Mouse (Mus musculus): ENCODE results near the gene Dnah11. TPM values are rescaled to one million over a fixed set of nuclear protein-coding genes. Genes with fewer than 3 reads are reported as not detected.
A peak's percentile ranks its signal among the peaks of the same experiment; 100 is the strongest.

The Dnah11 gene
- polyA plus RNA-seq, 1 experiment, result not detected

DNA sequence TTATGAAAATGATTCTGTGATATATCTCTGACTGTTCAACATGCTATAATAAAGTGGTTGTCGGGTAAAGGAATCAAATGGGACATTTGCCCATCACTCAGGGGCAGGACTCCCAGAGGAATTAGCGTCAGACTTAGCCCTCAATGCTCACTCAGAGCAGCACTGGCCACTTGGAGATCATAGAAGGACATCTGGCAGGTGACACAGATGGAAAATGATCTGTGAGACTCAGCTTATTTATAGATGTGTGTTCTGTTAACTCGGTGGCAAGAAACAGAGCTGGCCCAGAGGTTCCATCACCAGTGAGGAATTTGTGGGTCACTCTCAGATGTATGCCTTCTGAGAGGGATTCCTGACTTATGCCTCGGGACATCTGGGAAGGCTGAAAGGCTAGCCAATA lies 173.1 kb downstream of the Dnah11 start:
- no peak overlapping the region for H3K27ac ChIP-seq (ENCODE audit: insufficient read depth, low read depth, low read length)
- WGBS, result 91% methylated on average over 4 of the region's 4 CpGs
- H3K4me1 ChIP-seq (ENCODE audit: control insufficient read depth, insufficient read depth, low read length), result no peaks in the 10 kb centered on the region
- H3K4me3 ChIP-seq (ENCODE audit: insufficient read depth, low read depth, low read length), result no peak overlapping the region
- TF ChIP-seq CTCF (IDR thresholded peaks at IDR 0.05; ENCODE audit: insufficient read depth, low read depth, low read length) (no peak), POLR2A (IDR thresholded peaks at IDR 0.05; ENCODE audit: insufficient read depth, low read depth, low read length) (no peak)

DNA sequence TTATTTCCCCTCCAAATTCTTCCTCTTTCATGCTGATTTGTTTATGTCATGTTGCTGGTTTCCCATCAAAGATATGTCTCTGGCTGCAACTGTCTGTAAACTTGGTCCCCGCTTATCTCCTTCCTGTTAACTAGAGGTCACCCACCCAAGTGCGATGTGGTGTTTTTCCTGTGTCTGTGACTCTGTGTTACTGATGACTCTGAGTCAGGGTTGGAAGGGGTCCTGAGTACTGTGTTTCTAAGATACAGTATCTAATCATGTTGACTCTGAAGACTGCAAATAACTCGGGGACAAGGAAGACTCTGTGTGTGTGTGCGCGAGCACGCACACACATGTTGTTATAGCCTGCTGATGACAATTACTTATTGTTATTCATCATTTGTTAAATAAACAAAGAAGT lies 179.9 kb downstream of the Dnah11 start:
- no peak overlapping the region for H3K27ac ChIP-seq (ENCODE audit: insufficient read depth, low read depth, low read length)
- no peaks in the 10 kb centered on the region for H3K4me1 ChIP-seq (ENCODE audit: control insufficient read depth, insufficient read depth, low read length)
- no peak for TF ChIP-seq POLR2A (IDR thresholded peaks at IDR 0.05; ENCODE audit: insufficient read depth, low read depth, low read length)
- no peak for TF ChIP-seq CTCF (IDR thresholded peaks at IDR 0.05; ENCODE audit: insufficient read depth, low read depth, low read length)
- WGBS, result 92% methylated on average over 6 of the region's 6 CpGs
- no peak overlapping the region for H3K4me3 ChIP-seq (ENCODE audit: insufficient read depth, low read depth, low read length)

DNA sequence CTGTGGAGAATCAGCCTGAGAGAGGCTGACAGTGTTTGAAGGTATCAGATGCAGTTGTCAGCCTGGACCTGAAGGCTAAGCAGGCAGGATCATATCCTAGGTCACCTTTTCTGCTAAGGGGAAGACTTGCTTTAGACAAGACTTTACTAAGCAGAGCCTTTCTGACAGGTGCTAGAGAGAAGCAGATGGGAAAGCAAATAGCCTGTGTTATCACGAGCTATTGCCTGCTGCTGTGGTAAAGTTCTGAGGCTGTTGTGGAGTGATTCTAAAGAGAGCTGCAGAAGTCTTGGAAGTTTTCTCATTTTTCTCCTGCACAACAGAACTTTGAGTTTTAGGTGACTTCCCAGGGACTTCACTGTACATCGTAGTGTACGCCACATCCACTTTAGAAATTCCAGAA lies 185.0 kb downstream of the Dnah11 start:
- Histone ChIP-seq H3K27ac (ENCODE audit: insufficient read depth, low read depth, low read length) (no peak overlapping the region), H3K4me1 (ENCODE audit: control insufficient read depth, insufficient read depth, low read length) (no peaks in the 10 kb centered on the region), H3K4me3 (ENCODE audit: insufficient read depth, low read depth, low read length) (no peak overlapping the region)
- 93% methylated on average over 3 of the region's 3 CpGs for WGBS
- no peak for TF ChIP-seq CTCF (IDR thresholded peaks at IDR 0.05; ENCODE audit: insufficient read depth, low read depth, low read length)
- TF ChIP-seq POLR2A (IDR thresholded peaks at IDR 0.05; ENCODE audit: insufficient read depth, low read depth, low read length), result no peak

DNA sequence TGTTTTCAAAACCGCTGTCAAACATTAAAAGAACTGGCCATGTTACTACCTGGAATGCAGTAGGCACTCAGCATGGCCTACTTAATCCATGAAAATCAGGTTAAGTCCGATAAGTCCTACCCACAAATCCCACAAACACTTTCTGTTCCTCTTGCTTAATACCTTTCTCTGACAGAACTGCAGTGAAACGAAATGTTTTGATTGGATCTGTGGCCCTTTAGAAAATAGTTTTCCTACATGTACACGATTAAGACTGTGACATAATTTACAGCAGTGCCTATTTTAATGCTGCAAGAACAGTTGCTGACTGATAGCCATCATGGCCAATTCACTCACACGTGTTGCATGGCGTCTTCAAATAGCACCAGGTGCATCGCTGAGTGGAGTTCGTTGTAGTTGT lies 186.9 kb downstream of the Dnah11 start:
- 93% methylated on average over 8 of the region's 8 CpGs for WGBS
- no peak overlapping the region for H3K4me3 ChIP-seq (ENCODE audit: insufficient read depth, low read depth, low read length)
- TF ChIP-seq POLR2A (IDR thresholded peaks at IDR 0.05; ENCODE audit: insufficient read depth, low read depth, low read length) (no peak), CTCF (IDR thresholded peaks at IDR 0.05; ENCODE audit: insufficient read depth, low read depth, low read length) (no peak)
- H3K27ac ChIP-seq (ENCODE audit: insufficient read depth, low read depth, low read length), result no peak overlapping the region
- no peaks in the 10 kb centered on the region for H3K4me1 ChIP-seq (ENCODE audit: control insufficient read depth, insufficient read depth, low read length)

DNA sequence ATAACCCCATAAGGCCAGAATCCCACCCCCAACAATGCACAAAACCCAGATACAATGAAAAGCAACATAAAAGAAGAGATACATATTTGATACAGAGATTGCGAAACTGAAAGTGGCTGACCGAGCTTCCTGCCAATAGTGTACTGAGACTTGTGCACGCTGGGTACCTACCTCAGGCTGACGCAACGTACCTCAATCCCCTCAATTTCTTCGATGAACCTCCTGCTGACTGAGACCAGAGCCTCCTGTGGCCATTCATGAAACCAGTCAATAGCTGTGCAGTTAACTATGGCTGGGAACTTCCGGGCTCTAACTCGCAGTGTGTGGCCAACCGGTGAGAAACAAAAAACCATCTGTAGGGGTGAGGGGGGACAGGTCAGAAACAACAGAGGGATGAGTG lies 203.9 kb downstream of the Dnah11 start:
- 71% methylated on average over 9 of the region's 9 CpGs for WGBS
- no peak overlapping the region for H3K27ac ChIP-seq (ENCODE audit: insufficient read depth, low read depth, low read length)
- H3K4me3 ChIP-seq (ENCODE audit: insufficient read depth, low read depth, low read length), result no peak overlapping the region
- TF ChIP-seq CTCF (IDR thresholded peaks at IDR 0.05; ENCODE audit: insufficient read depth, low read depth, low read length) (no peak), POLR2A (IDR thresholded peaks at IDR 0.05; ENCODE audit: insufficient read depth, low read depth, low read length) (no peak)
- peaks cover 3% of the 10 kb centered on the region; the same call in 1 of the 2 replicates for H3K4me1 ChIP-seq (ENCODE audit: control insufficient read depth, insufficient read depth, low read length)

DNA sequence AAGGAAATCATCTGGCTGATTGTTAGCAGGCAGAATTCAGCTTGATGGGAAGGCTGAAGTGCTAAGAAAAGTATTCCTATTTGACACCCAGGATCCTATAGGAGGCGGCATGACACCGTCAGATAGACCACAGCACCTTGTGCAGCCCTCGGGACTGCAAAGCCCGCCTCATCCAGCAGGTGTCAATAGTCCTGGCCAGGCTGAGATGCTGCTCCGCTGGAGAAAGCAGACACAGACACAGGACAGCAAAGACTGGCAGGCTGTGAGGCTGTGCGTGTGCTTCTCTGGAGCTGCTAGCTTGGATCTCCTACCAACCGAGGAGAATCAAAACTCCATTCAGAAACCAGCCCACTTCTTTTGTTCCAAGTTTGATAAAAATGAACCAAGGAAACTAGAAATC lies 205.3 kb downstream of the Dnah11 start:
- TF ChIP-seq POLR2A (IDR thresholded peaks at IDR 0.05; ENCODE audit: insufficient read depth, low read depth, low read length), result no peak
- peak; percentile 51; the same call in 1 of the 2 replicates for TF ChIP-seq CTCF (IDR thresholded peaks at IDR 0.05; ENCODE audit: insufficient read depth, low read depth, low read length)
- Histone ChIP-seq H3K27ac (ENCODE audit: insufficient read depth, low read depth, low read length) (no peak overlapping the region), H3K4me1 (ENCODE audit: control insufficient read depth, insufficient read depth, low read length) (peaks cover 6% of the 10 kb centered on the region), H3K4me3 (ENCODE audit: insufficient read depth, low read depth, low read length) (no peak overlapping the region)
- 26% methylated on average over 7 of the region's 7 CpGs for WGBS

DNA sequence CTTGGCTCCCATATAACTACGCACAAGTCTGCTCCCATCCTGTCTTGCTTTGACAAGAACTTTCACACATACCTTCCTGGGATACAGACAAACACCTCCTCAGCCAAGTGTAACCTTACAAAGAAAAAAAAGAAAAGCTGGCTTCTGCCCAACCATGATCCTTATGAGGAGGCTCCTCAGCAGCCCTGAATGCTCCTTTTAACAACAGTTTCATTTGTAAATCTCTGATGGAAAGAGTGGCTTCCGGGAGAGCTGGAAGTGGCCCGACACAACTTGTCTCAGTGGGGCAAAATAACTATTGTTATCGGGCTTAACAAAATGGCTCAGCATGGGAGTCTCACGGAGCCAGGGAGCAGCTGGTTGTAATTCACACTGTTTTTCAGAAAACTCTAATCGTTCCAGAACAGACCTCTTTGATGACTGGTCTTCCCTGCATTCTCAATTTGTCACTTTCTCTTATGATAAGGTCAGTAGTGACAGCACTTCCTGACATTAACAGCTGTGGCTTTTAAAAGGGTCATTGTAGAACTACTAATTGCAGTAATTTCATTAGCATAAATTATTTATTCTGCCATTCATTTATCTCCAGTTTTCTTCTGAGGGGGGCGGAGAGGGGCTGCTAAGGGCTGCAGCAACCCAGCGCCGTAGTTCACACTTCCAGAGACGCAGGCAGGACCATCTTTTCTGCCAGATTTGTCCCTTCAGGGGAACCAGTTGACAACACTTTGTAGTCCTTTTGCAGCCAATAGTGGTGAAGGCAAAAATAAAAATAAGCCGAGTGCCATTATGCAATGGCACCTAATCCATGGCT lies 209.6 kb downstream of the Dnah11 start:
- TF ChIP-seq POLR2A (IDR thresholded peaks at IDR 0.05; ENCODE audit: insufficient read depth, low read depth, low read length), result no peak
- TF ChIP-seq CTCF (IDR thresholded peaks at IDR 0.05; ENCODE audit: insufficient read depth, low read depth, low read length), result no peak
- no peak overlapping the region for H3K4me3 ChIP-seq (ENCODE audit: insufficient read depth, low read depth, low read length)
- H3K4me1 ChIP-seq (ENCODE audit: control insufficient read depth, insufficient read depth, low read length), result peaks cover 6% of the 10 kb centered on the region
- no peak overlapping the region for H3K27ac ChIP-seq (ENCODE audit: insufficient read depth, low read depth, low read length)
- 23% methylated on average over 11 of the region's 11 CpGs for WGBS

DNA sequence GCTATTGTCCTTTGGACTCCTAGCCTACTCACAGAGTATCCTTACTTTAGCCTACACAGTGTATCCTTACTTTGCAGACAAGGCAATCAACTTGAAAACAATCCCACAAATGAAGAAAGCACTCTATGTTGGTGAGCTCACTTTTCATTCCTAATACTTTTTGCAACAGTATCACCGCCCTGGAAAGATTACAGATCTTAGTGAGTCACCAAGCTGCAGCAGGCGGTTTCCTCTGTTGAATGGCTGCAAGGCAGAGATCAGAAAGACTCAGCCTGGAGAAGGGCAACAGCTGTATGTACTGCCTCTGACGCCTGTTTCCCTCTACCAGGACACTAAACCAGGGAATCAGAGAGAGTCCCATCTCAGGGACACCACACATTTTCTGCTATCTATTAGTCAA lies 218.5 kb downstream of the Dnah11 start:
- Histone ChIP-seq H3K27ac (ENCODE audit: insufficient read depth, low read depth, low read length) (no peak overlapping the region), H3K4me1 (ENCODE audit: control insufficient read depth, insufficient read depth, low read length) (no peaks in the 10 kb centered on the region), H3K4me3 (ENCODE audit: insufficient read depth, low read depth, low read length) (no peak overlapping the region)
- TF ChIP-seq POLR2A (IDR thresholded peaks at IDR 0.05; ENCODE audit: insufficient read depth, low read depth, low read length), result no peak
- TF ChIP-seq CTCF (IDR thresholded peaks at IDR 0.05; ENCODE audit: insufficient read depth, low read depth, low read length), result no peak
- WGBS, result 32% methylated on average over 3 of the region's 3 CpGs

DNA sequence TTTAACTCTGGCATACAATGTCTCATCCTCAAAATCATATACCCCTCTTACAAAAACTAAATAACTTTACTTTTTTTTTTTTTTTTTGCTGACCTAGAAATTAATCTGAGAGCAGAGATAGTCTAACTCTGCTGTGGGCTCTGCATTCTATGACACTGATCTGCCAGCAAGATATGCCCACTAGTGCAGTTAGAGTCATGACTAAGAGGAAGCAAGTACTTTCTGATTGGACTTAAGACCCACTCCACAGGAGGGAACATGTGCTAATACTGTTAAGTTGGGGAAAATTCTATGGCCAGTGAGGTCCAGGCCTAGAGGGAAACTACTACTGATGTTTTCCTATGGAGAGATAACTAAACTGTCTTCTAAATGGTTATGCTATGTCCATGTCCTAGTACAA lies 225.1 kb downstream of the Dnah11 start:
- no peak for TF ChIP-seq POLR2A (IDR thresholded peaks at IDR 0.05; ENCODE audit: insufficient read depth, low read depth, low read length)
- no peak for TF ChIP-seq CTCF (IDR thresholded peaks at IDR 0.05; ENCODE audit: insufficient read depth, low read depth, low read length)
- Histone ChIP-seq H3K27ac (ENCODE audit: insufficient read depth, low read depth, low read length) (no peak overlapping the region), H3K4me1 (ENCODE audit: control insufficient read depth, insufficient read depth, low read length) (no peaks in the 10 kb centered on the region)

More for the DNA sequence above, 225.1 kb downstream of the Dnah11 start:
- H3K4me3 ChIP-seq (ENCODE audit: insufficient read depth, low read depth, low read length), result no peak overlapping the region

Measured in olfactory bulb, adult 2 months (tissue).